Mouse (Mus musculus) lung, embryonic 14.5 days (tissue): ENCODE results near the gene Polr2c. TPM values are rescaled to one million over a fixed set of nuclear protein-coding genes. Genes with fewer than 3 reads are reported as not detected.

Experiments used
- ATAC-seq: fragments of 200-750 bp; cut with Nextera tagmentation; 2 replicates; pipeline ENCODE4 v1.8.0; 2017; ENCODE audit warnings: mild to moderate bottlenecking, moderate TSS enrichment, moderate library complexity; ENCODE audit not compliant: insufficient read depth
- DNase-seq: peaks from one replicate; pipeline ENCODE4 v3.0.0-alpha.2; 2015
- H3K27ac ChIP-seq: fragments of 300-500 bp; sonication (generic); 2 replicates; pipeline ENCODE4 v1.5.1; 2014; ENCODE audit warnings: low read depth, mild to moderate bottlenecking, moderate library complexity
- H3K27me3 ChIP-seq: fragments of 300-500 bp; sonication (generic); 2 replicates; pipeline ENCODE4 v1.6.1; 2014; ENCODE audit warnings: low read length, control low read depth; ENCODE audit not compliant: insufficient read depth
- H3K36me3 ChIP-seq: fragments of 300-500 bp; sonication (generic); 2 replicates; pipeline ENCODE4 v1.6.1; 2014; ENCODE audit warnings: control low read depth; ENCODE audit not compliant: insufficient read depth
- H3K4me1 ChIP-seq: fragments of 300-500 bp; sonication (generic); 2 replicates; pipeline ENCODE4 v1.6.1; 2014; ENCODE audit warnings: antibody characterized with exemption, control low read depth; ENCODE audit not compliant: insufficient read depth
- H3K4me2 ChIP-seq: fragments of 300-500 bp; sonication (generic); 2 replicates; pipeline ENCODE4 v1.6.1; 2014; ENCODE audit warnings: mild to moderate bottlenecking
- H3K4me3 ChIP-seq: fragments of 300-500 bp; sonication (generic); 2 replicates; pipeline ENCODE4 v1.5.1; 2014; ENCODE audit warnings: low read depth, low read length
- H3K9ac ChIP-seq: fragments of 300-500 bp; sonication (generic); 2 replicates; pipeline ENCODE4 v1.6.1; 2014
- H3K9me3 ChIP-seq: fragments of 300-500 bp; sonication (generic); 2 replicates; pipeline ENCODE4 v1.6.1; 2016; ENCODE audit warnings: low read depth, low read length, control low read depth
- CTCF ChIP-seq: IDR thresholded peaks from 2 replicates; pipeline ENCODE4 v1.5.1; 2016; ENCODE audit warnings: antibody characterized with exemption, low read depth
- whole genome bisulfite sequencing: fragments of 180-500 bp; shearing (Covaris S2); extraction: QIAGEN DNeasy Blood & Tissue Kit; methylation state at CpG from one replicate; pipeline ENCODE4 v1.1.7; 2014; 5-methylcytosine and 5-hydroxymethylcytosine counted together
- polyA plus RNA-seq: library from polyadenylated mRNA; unstranded; fragments of >200 nt; fragmentation: Nextera tagmentation; extraction: Ambion mirVana; gene quantifications from 2 replicates; pipeline ENCODE4 v1.2.1, GENCODE M21; 2014

Gene Polr2c
- polyA plus RNA-seq, 1 experiment from 2014 or later: 169 TPM

DNA sequence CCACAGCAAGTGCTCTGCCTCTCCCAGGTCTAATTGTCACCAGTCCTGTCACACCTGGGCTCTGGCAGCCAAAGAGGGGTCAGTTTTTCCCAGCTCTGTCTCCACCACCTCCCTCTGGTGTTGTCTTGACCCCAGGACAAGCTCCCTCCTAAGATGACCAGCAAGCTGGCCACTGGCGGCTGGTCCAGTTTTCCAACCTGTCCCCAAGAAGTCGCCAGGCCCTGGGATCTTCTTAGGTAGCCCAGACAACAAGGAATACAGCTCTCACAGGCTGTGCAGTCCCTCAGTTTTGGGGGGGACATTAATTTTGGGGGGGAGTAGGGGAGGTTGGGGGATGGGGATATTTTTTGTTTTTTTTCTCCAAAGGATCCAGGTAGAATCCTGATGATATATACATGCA, 15.3 kb downstream of the Polr2c start:
- Histone ChIP-seq H3K4me1 (peaks cover 38% of the 10 kb centered on the region), H3K4me3 (0 out of 2 replicates have a peak overlapping the region, but pooled peaks have one; percentile 8), H3K36me3 (0 out of 2 replicates have a peak, but pooled peaks cover 5% of the 10 kb centered on the region), H3K27ac (no peak overlapping the region), H3K9ac (no peak overlapping the region; the same call in 1 of the 2 replicates), H3K27me3 (peaks cover 6% of the 10 kb centered on the region; the same call in 1 of the 2 replicates), H3K4me2 (peak overlapping the region; percentile 90; the same call in 1 of the 2 replicates), H3K9me3 (no peaks in the 10 kb centered on the region)
- no peak for TF ChIP-seq CTCF
- DNase-seq: no peak
- ATAC-seq: no peak
- 74% methylated on average over 2 of the region's 2 CpGs for WGBS

DNA sequence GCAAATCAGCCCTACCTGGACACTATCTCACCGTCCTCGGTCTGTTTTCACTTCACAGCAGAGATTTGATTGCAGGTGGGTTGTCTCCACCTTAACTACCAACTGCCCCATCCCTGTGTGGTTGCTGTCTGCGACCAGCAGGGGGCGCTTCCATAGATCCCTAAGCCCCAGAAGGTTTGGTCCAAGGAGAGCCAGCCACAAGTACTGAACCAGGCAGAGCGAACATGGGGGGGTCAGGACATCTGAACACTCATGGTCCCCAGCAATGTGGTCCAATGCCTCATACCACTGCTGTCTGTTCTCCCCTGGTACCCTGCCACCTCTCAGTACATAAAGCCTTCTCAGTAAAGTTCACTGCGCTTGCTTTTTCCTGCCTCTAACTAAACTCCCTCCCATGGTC, 17.1 kb downstream of the Polr2c start:
- H3K27ac ChIP-seq: no peak overlapping the region
- H3K36me3 ChIP-seq: no peaks in the 10 kb centered on the region
- TF ChIP-seq CTCF: peak; percentile 94
- 8% methylated on average over 6 of the region's 6 CpGs for WGBS
- peak; percentile 86 for DNase-seq
- H3K9ac ChIP-seq: no peak overlapping the region
- peaks cover 34% of the 10 kb centered on the region for H3K4me1 ChIP-seq
- H3K4me2 ChIP-seq: peak overlapping the region; percentile 94
- peak overlapping the region; percentile 70 for H3K4me3 ChIP-seq
- ATAC-seq: no peak
- H3K27me3 ChIP-seq: peaks cover 6% of the 10 kb centered on the region; the same call in 1 of the 2 replicates
- H3K9me3 ChIP-seq: no peaks in the 10 kb centered on the region

DNA sequence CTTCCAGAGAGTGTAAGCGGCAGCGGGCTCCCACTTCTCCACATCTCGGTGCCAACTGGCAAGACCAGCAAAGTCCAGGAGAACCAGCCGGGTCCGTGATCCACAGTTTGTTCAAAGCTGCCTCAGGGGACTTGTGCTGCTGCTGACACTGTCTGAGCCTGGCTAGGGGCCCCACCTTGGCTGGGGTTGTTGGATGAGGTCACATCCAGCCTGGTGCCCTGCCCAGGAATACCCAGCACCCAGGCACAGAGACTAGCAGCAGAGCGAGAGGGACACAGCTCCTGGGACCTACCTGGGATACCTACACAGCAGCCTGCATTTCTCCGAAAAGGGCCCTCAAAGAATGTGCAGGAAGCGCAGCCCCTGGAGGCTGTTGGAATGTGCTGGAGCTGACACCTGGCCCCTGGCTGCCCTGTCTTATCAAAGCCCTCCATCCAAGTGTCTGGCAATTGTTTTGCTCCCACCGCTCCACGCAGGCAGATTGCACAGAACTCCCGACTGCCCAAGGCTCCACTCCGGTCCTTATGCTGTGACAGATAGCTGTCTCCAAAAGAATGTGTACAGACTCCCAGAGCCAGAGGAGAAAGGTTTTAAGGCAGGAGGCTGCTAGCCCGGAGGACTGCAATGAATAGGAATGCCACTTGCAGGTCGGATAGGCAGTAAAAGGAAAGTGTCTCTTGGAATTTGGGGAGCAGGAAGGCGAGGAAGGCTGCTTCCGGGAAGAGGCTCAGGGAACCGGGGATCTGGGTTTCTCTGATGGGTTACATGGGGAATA, 18.0 kb downstream of the Polr2c start:
- H3K36me3 ChIP-seq: no peaks in the 10 kb centered on the region
- no peak for TF ChIP-seq CTCF
- H3K9me3 ChIP-seq: no peaks in the 10 kb centered on the region
- ATAC-seq (no peak), DNase-seq (peak; percentile 33)
- H3K4me3 ChIP-seq: peak overlapping the region; percentile 70
- H3K27me3 ChIP-seq: peaks cover 6% of the 10 kb centered on the region; the same call in 1 of the 2 replicates
- WGBS: 12% methylated on average over 17 of the region's 17 CpGs
- H3K4me2 ChIP-seq: peak overlapping the region; percentile 94
- H3K9ac ChIP-seq: peak overlapping the region; percentile 65
- H3K27ac ChIP-seq: peak overlapping the region; percentile 63; the same call in 1 of the 2 replicates
- H3K4me1 ChIP-seq: peaks cover 29% of the 10 kb centered on the region

DNA sequence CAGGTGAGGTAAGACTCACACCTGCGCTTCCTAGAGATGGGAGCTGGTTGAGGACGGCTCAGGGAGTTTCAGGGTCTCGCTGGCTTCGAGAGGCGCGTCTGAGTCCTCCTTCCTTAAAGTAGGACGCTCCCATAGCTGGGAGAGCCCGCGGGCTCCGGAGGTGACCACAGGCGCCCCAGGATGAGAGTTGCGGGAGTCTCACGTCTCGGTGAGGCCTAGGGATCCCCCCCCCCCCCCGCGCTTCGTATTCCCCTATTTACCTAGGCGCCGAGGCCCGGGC, 18.6 kb downstream of the Polr2c start:
- ATAC-seq (no peak; the same call in 1 of the 2 replicates), DNase-seq (peak; percentile 33)
- TF ChIP-seq CTCF: no peak
- 0% methylated on average over 19 of the region's 20 CpGs for WGBS
- H3K27me3 ChIP-seq: peaks cover 6% of the 10 kb centered on the region; the same call in 1 of the 2 replicates
- peak overlapping the region; percentile 65 for H3K9ac ChIP-seq
- peak overlapping the region; percentile 94 for H3K4me2 ChIP-seq
- H3K27ac ChIP-seq: peak overlapping the region; percentile 63
- H3K4me1 ChIP-seq: peaks cover 23% of the 10 kb centered on the region; the same call in 1 of the 2 replicates
- H3K9me3 ChIP-seq: no peaks in the 10 kb centered on the region
- H3K36me3 ChIP-seq: no peaks in the 10 kb centered on the region
- H3K4me3 ChIP-seq: peak overlapping the region; percentile 70

DNA sequence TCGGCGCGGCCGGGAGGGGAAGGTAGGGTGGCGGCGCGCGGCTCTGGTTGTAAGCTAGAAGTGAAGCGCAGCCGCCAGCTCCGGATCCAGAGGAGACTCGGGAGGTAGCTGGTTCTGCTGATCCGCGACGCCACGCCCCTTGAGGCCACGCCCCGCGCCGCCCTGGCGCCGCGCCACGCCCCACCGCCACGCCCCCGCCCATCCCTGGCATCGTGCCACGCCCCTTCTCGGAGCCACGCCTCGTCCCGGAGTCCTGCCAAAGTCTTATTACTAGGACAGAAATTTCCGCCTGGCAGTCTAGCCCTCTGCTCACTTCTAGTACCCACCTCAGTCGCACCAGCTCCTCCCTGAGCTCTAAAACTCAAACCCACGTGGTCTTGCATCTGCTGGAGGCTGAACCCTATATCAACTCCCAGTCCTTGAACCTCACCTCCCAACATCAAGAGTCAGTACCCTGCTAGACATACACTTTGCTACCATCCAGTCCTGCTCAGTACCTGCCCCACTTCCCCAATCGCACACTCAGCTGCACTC, 19.0 kb downstream of the Polr2c start, which contains the start of gene Dok4:
Dok4 (minus strand) TSS at position 134 of the 534 bp plus-strand sequence.
- WGBS: under 1% methylated on average over 37 of the region's 37 CpGs
- Histone ChIP-seq H3K36me3 (no peaks in the 10 kb centered on the region), H3K4me1 (peaks cover 22% of the 10 kb centered on the region; the same call in 1 of the 2 replicates), H3K9ac (peak within 1 kb of the TSS; percentile 65), H3K9me3 (no peaks in the 10 kb centered on the region), H3K27ac (peak within 1 kb of the TSS; percentile 63), H3K4me3 (peak within 1 kb of the TSS; percentile 70), H3K4me2 (peak within 1 kb of the TSS; percentile 94), H3K27me3 (peaks cover 6% of the 10 kb centered on the region; the same call in 1 of the 2 replicates)
- ATAC-seq (peak; percentile 80), DNase-seq (peak; percentile 95)
- no peak for TF ChIP-seq CTCF

DNA sequence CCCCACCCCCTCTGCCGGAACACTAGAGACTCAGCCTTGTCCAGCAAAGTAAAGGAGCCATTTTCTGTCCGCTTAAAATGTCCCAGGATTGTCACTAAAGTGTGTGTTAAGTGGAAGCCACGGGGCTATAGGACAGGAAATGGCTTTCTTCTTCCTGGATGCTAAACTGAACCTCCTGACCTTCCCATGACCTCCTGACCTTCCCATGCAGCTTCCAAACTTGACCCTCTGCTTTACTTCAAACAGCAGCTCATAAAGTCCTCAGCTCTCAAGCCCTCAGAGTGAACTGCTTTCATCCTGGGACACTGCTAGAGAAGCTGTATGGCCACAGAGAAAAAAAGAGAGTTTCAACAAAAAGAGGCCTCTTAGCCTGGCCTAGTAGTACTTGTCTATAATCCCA, 19.6 kb downstream of the Polr2c start:
- Histone ChIP-seq H3K36me3 (no peaks in the 10 kb centered on the region), H3K9ac (no peak overlapping the region), H3K27me3 (peaks cover 6% of the 10 kb centered on the region; the same call in 1 of the 2 replicates), H3K4me2 (peak overlapping the region; percentile 94), H3K9me3 (no peaks in the 10 kb centered on the region), H3K27ac (no peak overlapping the region), H3K4me1 (peaks cover 18% of the 10 kb centered on the region; the same call in 1 of the 2 replicates), H3K4me3 (no peak overlapping the region)
- no peak for ATAC-seq
- 35% methylated on average over 3 of the region's 3 CpGs for WGBS
- DNase-seq: peak; percentile 16
- TF ChIP-seq CTCF: no peak

DNA sequence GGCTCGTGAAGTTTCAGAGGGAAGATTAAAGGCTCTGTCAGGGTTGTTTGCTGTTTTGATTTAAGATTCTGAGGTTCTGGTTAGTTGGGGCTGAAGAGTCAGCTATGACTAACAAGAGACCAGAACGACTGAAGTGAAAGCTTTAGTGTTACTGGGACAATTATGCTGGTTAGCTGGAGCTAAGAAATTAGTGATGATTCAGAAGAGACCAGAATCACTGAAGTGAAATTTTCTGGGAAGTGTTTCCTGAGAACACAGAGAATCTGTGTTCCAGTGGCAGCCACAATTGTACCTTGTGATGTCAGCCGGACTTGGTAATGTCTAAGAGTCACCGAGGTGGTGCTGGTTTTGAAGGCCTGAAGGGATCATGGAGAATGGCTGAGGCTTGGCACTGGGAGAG, 23.5 kb downstream of the Polr2c start:
- Histone ChIP-seq H3K36me3 (no peaks in the 10 kb centered on the region), H3K4me2 (no peak overlapping the region), H3K4me1 (peaks cover 6% of the 10 kb centered on the region; the same call in 1 of the 2 replicates), H3K27me3 (no peaks in the 10 kb centered on the region), H3K4me3 (no peak overlapping the region), H3K27ac (no peak overlapping the region), H3K9me3 (no peaks in the 10 kb centered on the region), H3K9ac (no peak overlapping the region)
- ATAC-seq (no peak), DNase-seq (no peak)
- 53% methylated on average over 4 of the region's 4 CpGs for WGBS
- TF ChIP-seq CTCF: no peak
